Mouse (Mus musculus): ENCODE measurements around the gene Comt. TPM values are rescaled to one million over a fixed set of nuclear protein-coding genes. Genes with fewer than 3 reads are reported as not detected.

Gene Comt
- total and polyA plus RNA-seq, 2 experiments from 2014 or later, result 88.9 to 102 TPM

GRCm38 (mm10) chr16:18455407-18455806, 28.8 kb upstream of the Comt start:
- Histone ChIP-seq H3K36me3 (ENCODE audit: insufficient read depth, low read length) (no peaks in the 10 kb centered on the region; the same call in 1 of the 2 replicates), H3K9me3 (ENCODE audit: low read length) (no peaks in the 10 kb centered on the region), H3K4me2 (ENCODE audit: low read depth, low read length) (no peak overlapping the region), H3K4me1 (ENCODE audit: insufficient read depth, low read length) (0 out of 2 replicates have a peak, but pooled peaks cover 7% of the 10 kb centered on the region), H3K4me3 (ENCODE audit: low read length) (no peak overlapping the region), H3K27me3 (ENCODE audit: insufficient read depth, low read length) (no peaks in the 10 kb centered on the region), H3K27ac (no peak overlapping the region), H3K9ac (replicated peaks; ENCODE audit: low read length) (no peak overlapping the region)
- DNase-seq (ENCODE audit: low spot score) (no peak), ATAC-seq (no peak)
- TF ChIP-seq CTCF (IDR thresholded peaks at IDR 0.05; ENCODE audit: low read depth), result no peak
- 88% methylated on average over 6 of the region's 6 CpGs for WGBS

- TF ChIP-seq CTCF (IDR thresholded peaks at IDR 0.05; ENCODE audit: low read depth), result no peak
These were observed 27.2 kb upstream of the Comt start for GRCm38 (mm10) chr16:18453846-18454245.

GRCm38 (mm10) chr16:18452361-18452862, 25.8 kb upstream of the Comt start:
- 0 out of 2 replicates have a peak, but pooled peaks cover 4% of the 10 kb centered on the region for H3K4me1 ChIP-seq (ENCODE audit: insufficient read depth, low read length)
- no peaks in the 10 kb centered on the region; the same call in 1 of the 2 replicates for H3K36me3 ChIP-seq (ENCODE audit: insufficient read depth, low read length)
- H3K9ac ChIP-seq (replicated peaks; ENCODE audit: low read length), result no peak overlapping the region
- no peaks in the 10 kb centered on the region for H3K27me3 ChIP-seq (ENCODE audit: insufficient read depth, low read length)
- no peak overlapping the region for H3K4me3 ChIP-seq (ENCODE audit: low read length)
- 70% methylated on average over 8 of the region's 8 CpGs for WGBS
- DNase-seq (ENCODE audit: low spot score) (no peak), ATAC-seq (0 out of 2 replicates have a peak, but pooled peaks have one; percentile 10)
- H3K27ac ChIP-seq, result no peak overlapping the region
- no peaks in the 10 kb centered on the region for H3K9me3 ChIP-seq (ENCODE audit: low read length)
- no peak overlapping the region for H3K4me2 ChIP-seq (ENCODE audit: low read depth, low read length)
- TF ChIP-seq CTCF (IDR thresholded peaks at IDR 0.05; ENCODE audit: low read depth), result no peak

More at GRCm38 (mm10) chr16:18453846-18454245, 27.2 kb upstream of the Comt start:
- H3K36me3 ChIP-seq (ENCODE audit: insufficient read depth, low read length), result no peaks in the 10 kb centered on the region; the same call in 1 of the 2 replicates
- no peak overlapping the region for H3K9ac ChIP-seq (replicated peaks; ENCODE audit: low read length)
- ATAC-seq, result no peak
- WGBS, result 57% methylated on average over 5 of the region's 5 CpGs
- no peaks in the 10 kb centered on the region for H3K9me3 ChIP-seq (ENCODE audit: low read length)
- H3K27ac ChIP-seq, result no peak overlapping the region
- H3K4me1 ChIP-seq (ENCODE audit: insufficient read depth, low read length), result 0 out of 2 replicates have a peak, but pooled peaks cover 4% of the 10 kb centered on the region
- no peak overlapping the region for H3K4me2 ChIP-seq (ENCODE audit: low read depth, low read length)
- H3K4me3 ChIP-seq (ENCODE audit: low read length), result no peak overlapping the region
- H3K27me3 ChIP-seq (ENCODE audit: insufficient read depth, low read length), result no peaks in the 10 kb centered on the region
- DNase-seq (ENCODE audit: low spot score), result no peak

GRCm38 (mm10) chr16:18451486-18452181, 25.0 kb upstream of the Comt start:
- TF ChIP-seq CTCF (IDR thresholded peaks at IDR 0.05; ENCODE audit: low read depth), result no peak
- Histone ChIP-seq H3K4me2 (ENCODE audit: low read depth, low read length) (no peak overlapping the region), H3K27me3 (ENCODE audit: insufficient read depth, low read length) (no peaks in the 10 kb centered on the region), H3K36me3 (ENCODE audit: insufficient read depth, low read length) (no peaks in the 10 kb centered on the region; the same call in 1 of the 2 replicates), H3K27ac (no peak overlapping the region), H3K4me1 (ENCODE audit: insufficient read depth, low read length) (0 out of 2 replicates have a peak, but pooled peaks cover 4% of the 10 kb centered on the region), H3K9me3 (ENCODE audit: low read length) (no peaks in the 10 kb centered on the region), H3K9ac (replicated peaks; ENCODE audit: low read length) (no peak overlapping the region), H3K4me3 (ENCODE audit: low read length) (no peak overlapping the region)
- WGBS, result 55% methylated on average over 9 of the region's 9 CpGs
- DNase-seq (ENCODE audit: low spot score) (no peak), ATAC-seq (no peak)

- Histone ChIP-seq H3K9me3 (ENCODE audit: low read length) (no peaks in the 10 kb centered on the region), H3K27ac (no peak overlapping the region), H3K4me3 (ENCODE audit: low read length) (no peak overlapping the region), H3K4me1 (ENCODE audit: insufficient read depth, low read length) (0 out of 2 replicates have a peak, but pooled peaks cover 4% of the 10 kb centered on the region), H3K36me3 (ENCODE audit: insufficient read depth, low read length) (no peaks in the 10 kb centered on the region), H3K27me3 (ENCODE audit: insufficient read depth, low read length) (no peaks in the 10 kb centered on the region), H3K9ac (replicated peaks; ENCODE audit: low read length) (no peak overlapping the region), H3K4me2 (ENCODE audit: low read depth, low read length) (no peak overlapping the region)
- 92% methylated on average over 4 of the region's 4 CpGs for WGBS
- TF ChIP-seq CTCF (IDR thresholded peaks at IDR 0.05; ENCODE audit: low read depth), result no peak
- DNase-seq (ENCODE audit: low spot score), result no peak
- no peak for ATAC-seq
These were observed 22.4 kb upstream of the Comt start for GRCm38 (mm10) chr16:18449005-18449404.

GRCm38 (mm10) chr16:18448104-18448503, 21.5 kb upstream of the Comt start:
- no peak overlapping the region for H3K4me3 ChIP-seq (ENCODE audit: low read length)
- no peak overlapping the region for H3K4me2 ChIP-seq (ENCODE audit: low read depth, low read length)
- no peak overlapping the region for H3K9ac ChIP-seq (replicated peaks; ENCODE audit: low read length)
- WGBS, result 86% methylated on average over 6 of the region's 6 CpGs
- no peak for ATAC-seq
- H3K4me1 ChIP-seq (ENCODE audit: insufficient read depth, low read length), result 0 out of 2 replicates have a peak, but pooled peaks cover 4% of the 10 kb centered on the region
- no peak for DNase-seq (ENCODE audit: low spot score)
- no peak for TF ChIP-seq CTCF (IDR thresholded peaks at IDR 0.05; ENCODE audit: low read depth)
- no peaks in the 10 kb centered on the region for H3K36me3 ChIP-seq (ENCODE audit: insufficient read depth, low read length)
- H3K9me3 ChIP-seq (ENCODE audit: low read length), result no peaks in the 10 kb centered on the region
- no peak overlapping the region for H3K27ac ChIP-seq
- H3K27me3 ChIP-seq (ENCODE audit: insufficient read depth, low read length), result no peaks in the 10 kb centered on the region

- Histone ChIP-seq H3K9ac (replicated peaks; ENCODE audit: low read length) (no peak overlapping the region), H3K36me3 (ENCODE audit: insufficient read depth, low read length) (no peaks in the 10 kb centered on the region), H3K27me3 (ENCODE audit: insufficient read depth, low read length) (no peaks in the 10 kb centered on the region), H3K4me2 (ENCODE audit: low read depth, low read length) (no peak overlapping the region), H3K4me3 (ENCODE audit: low read length) (no peak overlapping the region), H3K4me1 (ENCODE audit: insufficient read depth, low read length) (0 out of 2 replicates have a peak, but pooled peaks cover 4% of the 10 kb centered on the region), H3K9me3 (ENCODE audit: low read length) (no peaks in the 10 kb centered on the region), H3K27ac (no peak overlapping the region)
- no peak for DNase-seq (ENCODE audit: low spot score)
- no peak for ATAC-seq
- no peak for TF ChIP-seq CTCF (IDR thresholded peaks at IDR 0.05; ENCODE audit: low read depth)
These were observed 20.6 kb upstream of the Comt start for GRCm38 (mm10) chr16:18447243-18447642.
